Mouse (Mus musculus): ENCODE data around the gene Dusp28. TPM values are rescaled to one million over a fixed set of nuclear protein-coding genes. Genes with fewer than 3 reads are reported as not detected.
A peak's percentile ranks its signal among the peaks of the same experiment; 100 is the strongest.

Dusp28 gene
- polyA plus RNA-seq, 1 experiment from 2014 or later, result 8.1 TPM

DNA sequence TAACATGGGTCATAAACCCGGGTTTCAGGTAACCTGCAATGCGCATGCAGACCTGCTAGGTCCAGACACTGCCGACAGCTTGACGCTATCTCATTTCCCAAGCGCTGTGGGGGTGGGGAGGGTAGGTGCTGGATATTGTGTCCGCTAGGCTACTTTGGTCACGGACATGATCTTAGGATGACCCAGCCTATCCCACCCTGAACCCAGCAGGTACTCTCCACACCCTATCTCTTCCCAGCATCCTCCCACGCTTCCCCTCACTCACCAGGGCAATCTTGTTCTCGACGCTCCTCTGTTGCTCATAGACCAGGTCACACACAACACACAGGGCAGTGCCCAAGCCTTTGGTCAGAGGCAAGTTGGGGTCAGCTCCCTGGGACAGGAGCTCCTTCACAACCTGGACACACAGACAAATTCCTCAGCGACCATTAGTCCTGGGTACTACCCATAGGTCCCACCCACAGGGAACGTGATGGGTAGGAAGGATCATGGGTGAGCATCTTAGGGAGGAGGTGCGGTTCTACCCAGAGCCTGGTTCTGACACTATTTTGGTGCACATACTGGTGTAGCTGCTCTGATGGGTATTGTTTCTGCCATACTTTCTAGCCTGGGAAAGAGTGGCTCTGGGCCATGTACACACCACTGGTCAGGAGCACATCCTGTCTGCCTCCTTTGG is 28.6 kb upstream of the Dusp28 start:
- Histone ChIP-seq H3K9me3 (replicated peaks; ENCODE audit: control insufficient read depth, low read length) (no peaks in the 10 kb centered on the region), H3K9ac (ENCODE audit: low read depth, low read length) (no peak overlapping the region), H3K4me1 (ENCODE audit: control insufficient read depth, low read depth, low read length) (no peaks in the 10 kb centered on the region), H3K4me2 (ENCODE audit: low read depth, low read length) (no peak overlapping the region), H3K27me3 (ENCODE audit: control insufficient read depth, insufficient read depth, low read depth, low read length) (no peaks in the 10 kb centered on the region), H3K4me3 (ENCODE audit: low read depth, low read length) (no peak overlapping the region), H3K27ac (ENCODE audit: low read length) (no peak overlapping the region), H3K36me3 (ENCODE audit: control insufficient read depth, insufficient read depth) (no peaks in the 10 kb centered on the region)
- no peak for ATAC-seq (ENCODE audit: low read depth)
- 66% methylated on average over 13 of the region's 13 CpGs for WGBS (ENCODE audit: insufficient replicate concordance)

DNA sequence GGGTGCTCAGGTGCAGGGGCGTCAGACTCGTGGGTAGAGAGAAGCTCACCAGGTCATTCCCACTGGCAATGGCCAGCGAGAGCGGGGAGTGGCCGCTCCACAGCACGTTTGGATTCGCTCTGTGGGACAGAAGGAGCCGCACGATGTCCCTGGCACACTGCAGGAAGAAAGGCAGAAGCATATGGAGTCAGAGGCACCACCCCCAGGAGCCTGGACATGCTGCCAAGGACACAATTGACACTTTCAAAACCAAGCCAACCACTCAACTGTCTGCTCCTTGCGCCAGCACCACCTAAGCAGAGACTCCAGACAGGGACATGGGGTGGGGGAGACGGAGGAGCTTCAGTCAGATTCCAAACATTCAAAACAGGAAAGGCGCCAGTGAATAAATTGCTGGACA is 27.5 kb upstream of the Dusp28 start:
- Histone ChIP-seq H3K9ac (ENCODE audit: low read depth, low read length) (no peak overlapping the region), H3K27me3 (ENCODE audit: control insufficient read depth, insufficient read depth, low read depth, low read length) (no peaks in the 10 kb centered on the region), H3K4me3 (ENCODE audit: low read depth, low read length) (no peak overlapping the region), H3K4me1 (ENCODE audit: control insufficient read depth, low read depth, low read length) (no peaks in the 10 kb centered on the region), H3K9me3 (replicated peaks; ENCODE audit: control insufficient read depth, low read length) (no peaks in the 10 kb centered on the region), H3K36me3 (ENCODE audit: control insufficient read depth, insufficient read depth) (no peaks in the 10 kb centered on the region), H3K4me2 (ENCODE audit: low read depth, low read length) (no peak overlapping the region), H3K27ac (ENCODE audit: low read length) (no peak overlapping the region)
- ATAC-seq (ENCODE audit: low read depth), result no peak
- WGBS (ENCODE audit: insufficient replicate concordance), result 74% methylated on average over 12 of the region's 12 CpGs

DNA sequence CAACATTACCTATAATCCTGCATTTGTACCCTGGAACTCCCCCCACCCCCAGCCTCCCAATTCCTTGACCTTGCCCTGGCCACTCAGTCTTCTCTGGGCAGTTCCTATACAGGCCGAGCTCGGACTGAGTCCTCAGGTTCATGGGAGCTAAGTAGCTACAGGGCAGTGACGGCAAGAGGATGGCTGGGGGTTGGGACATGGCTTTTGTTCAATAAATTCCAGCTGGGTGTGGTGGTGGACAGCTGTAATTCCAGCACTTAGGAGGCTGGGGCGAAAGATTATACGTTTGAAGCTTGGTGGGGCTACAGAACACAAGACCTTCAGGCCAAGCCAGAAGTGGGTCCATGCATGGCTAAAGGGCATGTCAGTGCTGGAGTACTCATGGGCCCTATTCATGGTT is 26.7 kb upstream of the Dusp28 start:
- H3K27ac ChIP-seq (ENCODE audit: low read length), result no peak overlapping the region
- no peak for ATAC-seq (ENCODE audit: low read depth)
- WGBS (ENCODE audit: insufficient replicate concordance), result 69% methylated on average over 5 of the region's 5 CpGs
- no peak overlapping the region for H3K9ac ChIP-seq (ENCODE audit: low read depth, low read length)
- H3K4me3 ChIP-seq (ENCODE audit: low read depth, low read length), result no peak overlapping the region
- no peak overlapping the region for H3K4me2 ChIP-seq (ENCODE audit: low read depth, low read length)
- H3K4me1 ChIP-seq (ENCODE audit: control insufficient read depth, low read depth, low read length), result no peaks in the 10 kb centered on the region
- no peaks in the 10 kb centered on the region for H3K36me3 ChIP-seq (ENCODE audit: control insufficient read depth, insufficient read depth)
- no peaks in the 10 kb centered on the region for H3K9me3 ChIP-seq (replicated peaks; ENCODE audit: control insufficient read depth, low read length)
- no peaks in the 10 kb centered on the region for H3K27me3 ChIP-seq (ENCODE audit: control insufficient read depth, insufficient read depth, low read depth, low read length)

DNA sequence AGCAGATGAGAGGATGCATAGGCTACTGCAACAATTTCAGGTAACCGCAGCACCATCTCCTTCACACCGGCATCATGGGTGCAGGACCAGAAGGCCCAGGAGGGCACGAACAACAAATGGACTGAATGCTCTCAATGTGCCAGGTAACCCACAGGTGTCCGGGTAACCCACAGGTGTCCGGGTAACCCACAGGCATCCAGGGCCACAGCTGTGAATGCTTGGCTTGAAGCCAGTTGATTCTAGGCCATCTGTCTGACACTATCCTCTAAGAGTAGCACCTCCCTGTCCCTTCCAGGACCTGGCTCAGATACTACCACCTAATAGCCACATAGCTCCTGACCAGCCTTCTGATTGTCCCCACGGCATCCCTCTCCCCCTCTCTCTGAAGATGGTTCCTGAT is 24.8 kb upstream of the Dusp28 start:
- Histone ChIP-seq H3K4me2 (ENCODE audit: low read depth, low read length) (no peak overlapping the region), H3K4me3 (ENCODE audit: low read depth, low read length) (no peak overlapping the region), H3K27me3 (ENCODE audit: control insufficient read depth, insufficient read depth, low read depth, low read length) (no peaks in the 10 kb centered on the region), H3K36me3 (ENCODE audit: control insufficient read depth, insufficient read depth) (no peaks in the 10 kb centered on the region), H3K9ac (ENCODE audit: low read depth, low read length) (no peak overlapping the region), H3K4me1 (ENCODE audit: control insufficient read depth, low read depth, low read length) (no peaks in the 10 kb centered on the region), H3K9me3 (replicated peaks; ENCODE audit: control insufficient read depth, low read length) (no peaks in the 10 kb centered on the region), H3K27ac (ENCODE audit: low read length) (no peak overlapping the region)
- no peak for ATAC-seq (ENCODE audit: low read depth)
- 72% methylated on average over 6 of the region's 6 CpGs for WGBS (ENCODE audit: insufficient replicate concordance)

DNA sequence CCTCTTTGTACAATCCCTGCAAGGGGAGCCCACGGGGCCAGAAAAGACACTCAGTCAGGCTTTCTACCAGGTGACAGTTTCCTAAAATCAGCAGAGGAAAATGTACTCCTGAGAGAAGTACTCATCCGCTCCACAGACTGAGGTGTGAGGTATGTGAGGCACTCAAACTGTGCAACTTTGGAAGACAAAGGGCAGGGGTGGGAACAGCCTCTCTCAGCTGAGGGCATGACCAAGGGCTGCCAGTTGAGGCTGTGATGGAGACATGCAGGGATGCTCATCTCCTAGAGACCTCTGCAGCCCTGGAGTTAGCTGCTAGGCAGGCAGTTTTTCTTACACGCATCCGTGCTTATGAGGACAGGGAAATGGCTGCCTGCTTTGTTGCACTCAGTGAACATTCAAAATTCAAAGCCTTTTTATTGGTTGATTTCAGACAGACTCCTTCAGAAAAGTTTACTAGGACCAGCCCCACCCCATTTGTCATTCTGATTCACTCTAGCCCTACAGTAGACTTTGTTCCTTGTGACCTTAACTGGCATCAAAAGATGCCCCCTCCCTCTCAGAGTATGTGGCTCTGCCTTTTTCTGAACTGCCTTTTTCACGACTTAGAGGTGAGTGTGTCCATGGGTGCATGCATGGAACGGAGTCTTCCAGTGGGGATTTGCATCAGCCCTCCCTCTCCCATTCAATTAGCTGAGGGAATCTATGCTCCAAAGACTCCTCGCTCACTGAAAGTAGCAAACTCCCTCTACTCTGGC is 17.7 kb upstream of the Dusp28 start:
- 54% methylated on average over 7 of the region's 7 CpGs for WGBS (ENCODE audit: insufficient replicate concordance)
- Histone ChIP-seq H3K4me3 (ENCODE audit: low read depth, low read length) (no peak overlapping the region), H3K36me3 (ENCODE audit: control insufficient read depth, insufficient read depth) (no peaks in the 10 kb centered on the region), H3K9me3 (replicated peaks; ENCODE audit: control insufficient read depth, low read length) (no peaks in the 10 kb centered on the region), H3K9ac (ENCODE audit: low read depth, low read length) (no peak overlapping the region), H3K4me2 (ENCODE audit: low read depth, low read length) (no peak overlapping the region), H3K27ac (ENCODE audit: low read length) (no peak overlapping the region), H3K4me1 (ENCODE audit: control insufficient read depth, low read depth, low read length) (no peaks in the 10 kb centered on the region; the same call in 1 of the 2 replicates), H3K27me3 (ENCODE audit: control insufficient read depth, insufficient read depth, low read depth, low read length) (no peaks in the 10 kb centered on the region)
- no peak for ATAC-seq (ENCODE audit: low read depth)

DNA sequence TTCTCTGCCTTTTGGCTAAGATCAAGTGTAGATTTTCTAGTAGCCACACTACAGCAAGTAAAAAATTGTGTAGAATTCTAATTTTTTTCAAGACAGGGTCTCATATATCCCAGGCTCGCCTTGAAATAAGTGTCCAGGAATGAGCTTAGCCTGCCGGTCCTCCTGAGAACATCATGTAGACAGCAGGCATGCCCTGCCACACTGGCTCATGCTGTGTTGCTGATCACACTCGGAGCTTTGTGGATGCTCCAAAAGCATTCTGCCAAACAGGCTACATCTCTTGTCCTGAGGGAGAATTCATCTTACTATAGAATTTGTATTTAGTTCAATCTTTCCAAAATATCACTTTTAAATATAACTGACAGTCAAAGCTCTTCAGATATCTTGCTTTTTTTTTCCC is 14.0 kb upstream of the Dusp28 start:
- Histone ChIP-seq H3K27me3 (ENCODE audit: control insufficient read depth, insufficient read depth, low read depth, low read length) (no peaks in the 10 kb centered on the region), H3K27ac (ENCODE audit: low read length) (no peak overlapping the region), H3K36me3 (ENCODE audit: control insufficient read depth, insufficient read depth) (no peaks in the 10 kb centered on the region), H3K4me2 (ENCODE audit: low read depth, low read length) (no peak overlapping the region), H3K4me3 (ENCODE audit: low read depth, low read length) (no peak overlapping the region), H3K9me3 (replicated peaks; ENCODE audit: control insufficient read depth, low read length) (no peaks in the 10 kb centered on the region), H3K9ac (ENCODE audit: low read depth, low read length) (no peak overlapping the region), H3K4me1 (ENCODE audit: control insufficient read depth, low read depth, low read length) (no peaks in the 10 kb centered on the region; the same call in 1 of the 2 replicates)
- 49% methylated on average over 3 of the region's 3 CpGs for WGBS (ENCODE audit: insufficient replicate concordance)
- no peak for ATAC-seq (ENCODE audit: low read depth)

DNA sequence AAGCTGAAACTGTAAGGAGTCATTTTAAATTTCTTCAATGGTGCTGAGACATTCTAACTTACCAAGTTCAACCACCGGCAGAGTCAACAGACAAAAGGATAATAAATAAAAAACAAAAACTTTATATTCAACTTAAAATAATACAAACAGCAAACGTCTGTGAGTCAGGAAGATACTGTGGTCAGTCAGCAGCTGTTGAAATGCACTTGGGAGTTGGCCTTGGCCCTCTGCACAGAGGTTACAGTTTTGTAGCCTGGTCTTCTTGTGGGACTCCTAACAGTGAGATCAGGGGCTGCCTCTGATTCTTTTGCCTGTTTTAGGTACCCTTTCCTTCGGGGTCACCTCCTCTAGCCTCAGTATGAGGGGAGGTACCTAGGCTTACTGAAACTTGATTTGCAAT is 12.9 kb upstream of the Dusp28 start:
- Histone ChIP-seq H3K27ac (ENCODE audit: low read length) (no peak overlapping the region), H3K36me3 (ENCODE audit: control insufficient read depth, insufficient read depth) (no peaks in the 10 kb centered on the region), H3K4me3 (ENCODE audit: low read depth, low read length) (no peak overlapping the region), H3K27me3 (ENCODE audit: control insufficient read depth, insufficient read depth, low read depth, low read length) (no peaks in the 10 kb centered on the region), H3K9me3 (replicated peaks; ENCODE audit: control insufficient read depth, low read length) (no peaks in the 10 kb centered on the region), H3K4me1 (ENCODE audit: control insufficient read depth, low read depth, low read length) (no peaks in the 10 kb centered on the region; the same call in 1 of the 2 replicates), H3K9ac (ENCODE audit: low read depth, low read length) (no peak overlapping the region), H3K4me2 (ENCODE audit: low read depth, low read length) (no peak overlapping the region)
- 40% methylated on average over 3 of the region's 3 CpGs for WGBS (ENCODE audit: insufficient replicate concordance)
- no peak for ATAC-seq (ENCODE audit: low read depth)

DNA sequence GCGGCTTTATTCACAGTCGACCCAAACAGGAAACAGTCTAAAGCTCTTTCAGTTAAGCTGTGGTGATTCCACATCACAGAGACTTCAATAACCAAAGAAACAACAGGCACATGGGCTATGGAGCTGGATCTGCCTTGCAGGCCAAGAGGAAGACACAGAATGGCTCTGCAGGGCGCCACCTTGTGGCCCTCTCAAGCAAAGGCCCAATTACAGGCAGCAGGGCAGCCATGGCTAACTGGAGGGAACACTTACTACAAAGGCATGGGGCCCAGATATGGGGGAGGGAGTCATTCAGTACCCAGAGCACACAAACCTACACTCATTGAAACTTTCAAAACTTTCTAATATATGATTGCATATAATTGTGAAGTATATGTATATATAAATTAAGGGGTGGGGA is 11.7 kb upstream of the Dusp28 start:
- Histone ChIP-seq H3K9me3 (replicated peaks; ENCODE audit: control insufficient read depth, low read length) (no peaks in the 10 kb centered on the region), H3K9ac (ENCODE audit: low read depth, low read length) (no peak overlapping the region), H3K36me3 (ENCODE audit: control insufficient read depth, insufficient read depth) (no peaks in the 10 kb centered on the region), H3K4me2 (ENCODE audit: low read depth, low read length) (no peak overlapping the region), H3K27me3 (ENCODE audit: control insufficient read depth, insufficient read depth, low read depth, low read length) (peaks cover 5% of the 10 kb centered on the region; the same call in 1 of the 2 replicates), H3K27ac (ENCODE audit: low read length) (no peak overlapping the region), H3K4me3 (ENCODE audit: low read depth, low read length) (no peak overlapping the region), H3K4me1 (ENCODE audit: control insufficient read depth, low read depth, low read length) (no peaks in the 10 kb centered on the region; the same call in 1 of the 2 replicates)
- 11% methylated on average over 3 of the region's 3 CpGs for WGBS (ENCODE audit: insufficient replicate concordance)
- ATAC-seq (ENCODE audit: low read depth), result no peak

DNA sequence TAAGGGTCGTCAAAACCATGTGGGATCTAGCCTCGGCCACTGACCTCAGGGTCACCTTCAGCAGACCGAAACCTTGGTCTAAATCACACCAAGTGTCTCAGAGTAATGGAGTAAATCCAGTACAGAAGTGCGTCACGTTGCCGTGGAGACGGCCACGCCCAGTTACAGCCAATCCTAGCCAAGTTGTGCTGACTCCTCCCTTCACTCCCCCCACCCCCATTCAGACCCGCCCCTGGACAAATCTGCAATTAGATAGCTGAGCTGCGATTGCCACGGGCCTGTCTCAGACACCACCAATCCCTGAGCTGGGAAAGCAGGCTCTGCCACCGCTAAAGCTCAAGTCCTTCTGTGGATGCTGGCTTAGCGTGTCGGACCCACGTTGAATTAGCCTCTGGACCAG is 4.0 kb upstream of the Dusp28 start, which contains the start of gene Ankmy1:
Gene Ankmy1, minus strand, starts transcription at position 121 of the 400 bp plus-strand sequence.
- H3K27ac ChIP-seq (ENCODE audit: low read length), result no peak within 1 kb of the TSS
- peaks cover 7% of the 10 kb centered on the region for H3K4me1 ChIP-seq (ENCODE audit: control insufficient read depth, low read depth, low read length)
- no peak for ATAC-seq (ENCODE audit: low read depth)
- peaks cover 9% of the 10 kb centered on the region for H3K27me3 ChIP-seq (ENCODE audit: control insufficient read depth, insufficient read depth, low read depth, low read length)
- 2% methylated on average over 15 of the region's 15 CpGs for WGBS (ENCODE audit: insufficient replicate concordance)
- H3K9me3 ChIP-seq (replicated peaks; ENCODE audit: control insufficient read depth, low read length), result no peaks in the 10 kb centered on the region
- no peak within 1 kb of the TSS for H3K9ac ChIP-seq (ENCODE audit: low read depth, low read length)
- no peaks in the 10 kb centered on the region for H3K36me3 ChIP-seq (ENCODE audit: control insufficient read depth, insufficient read depth)
- H3K4me3 ChIP-seq (ENCODE audit: low read depth, low read length), result 0 out of 2 replicates have a peak within 1 kb of the TSS, but pooled peaks have one; percentile 19
- peak within 1 kb of the TSS; percentile 44 for H3K4me2 ChIP-seq (ENCODE audit: low read depth, low read length)

All from liver, embryonic 16.5 days (tissue).